Mouse (Mus musculus) embryonic facial prominence, embryonic 14.5 days (tissue): ENCODE data around the gene H2-M10.2. TPM values are rescaled to one million over a fixed set of nuclear protein-coding genes. Genes with fewer than 3 reads are reported as not detected.
A peak's percentile ranks its signal among the peaks of the same experiment; 100 is the strongest.

Experiments
- ATAC-seq: fragments of 200-750 bp; cut with Nextera tagmentation; 2 replicates; pipeline ENCODE4 v1.8.0; 2017; ENCODE audit warnings: low read depth, moderate number of reproducible peaks, moderate TSS enrichment
- DNase-seq: peaks from one replicate; pipeline ENCODE4 v3.0.0-alpha.2; 2015; ENCODE audit warnings: low spot score
- H3K27ac ChIP-seq: fragments of 300-500 bp; sonication (generic); replicated peaks from 2 replicates; pipeline ENCODE4 v1.5.1; 2014; ENCODE audit warnings: low read depth, mild to moderate bottlenecking, low read length, moderate library complexity
- H3K27me3 ChIP-seq: fragments of 300-500 bp; sonication (generic); replicated peaks from 2 replicates; pipeline ENCODE4 v1.6.1; 2014; ENCODE audit warnings: low read length; ENCODE audit not compliant: control insufficient read depth, insufficient read depth
- H3K36me3 ChIP-seq: fragments of 300-500 bp; sonication (generic); 2 replicates; pipeline ENCODE4 v1.6.1; 2014; ENCODE audit warnings: low read length, mixed read lengths; ENCODE audit not compliant: control insufficient read depth, insufficient read depth
- H3K4me1 ChIP-seq: fragments of 300-500 bp; sonication (generic); 2 replicates; pipeline ENCODE4 v1.6.1; 2014; ENCODE audit warnings: antibody characterized with exemption, low read length; ENCODE audit not compliant: control insufficient read depth, insufficient read depth
- H3K4me2 ChIP-seq: fragments of 300-500 bp; sonication (generic); 2 replicates; pipeline ENCODE4 v1.6.1; 2014; ENCODE audit warnings: low read depth, mild to moderate bottlenecking, low read length, moderate library complexity, mixed read lengths
- H3K4me3 ChIP-seq: fragments of 300-500 bp; sonication (generic); 2 replicates; pipeline ENCODE4 v1.5.1; 2014; ENCODE audit warnings: low read depth, mild to moderate bottlenecking, low read length
- H3K9ac ChIP-seq: fragments of 300-500 bp; sonication (generic); 2 replicates; pipeline ENCODE4 v1.6.1; 2014; ENCODE audit warnings: low read depth, mild to moderate bottlenecking, low read length, moderate library complexity, mixed read lengths
- H3K9me3 ChIP-seq: fragments of 300-500 bp; sonication (generic); 2 replicates; pipeline ENCODE4 v1.6.1; 2016; ENCODE audit warnings: low read length; ENCODE audit not compliant: control insufficient read depth
- WGBS: fragments of 180-500 bp; shearing (Covaris S2); extraction: QIAGEN DNeasy Blood & Tissue Kit; methylation state at CpG from one replicate; pipeline ENCODE4 v1.1.7; 2014; 5-methylcytosine and 5-hydroxymethylcytosine counted together
- polyA plus RNA-seq: library from polyadenylated mRNA; unstranded; fragments of >200 nt; fragmentation: Nextera tagmentation; extraction: Ambion mirVana; gene quantifications from 2 replicates; pipeline ENCODE4 v1.2.1, GENCODE M21; 2014

H2-M10.2 gene
- polyA plus RNA-seq, 1 experiment from 2014 or later = not detected

- H3K4me3 ChIP-seq = no peak overlapping the region
- WGBS = 93% methylated on average over 4 of the region's 4 CpGs
- H3K4me1 ChIP-seq = peaks cover 14% of the 10 kb centered on the region
- no peak overlapping the region for H3K4me2 ChIP-seq
- ATAC-seq = no peak
- no peaks in the 10 kb centered on the region for H3K9me3 ChIP-seq
- no peak overlapping the region for H3K9ac ChIP-seq
- peaks cover 41% of the 10 kb centered on the region for H3K36me3 ChIP-seq
- no peak for DNase-seq
- no peak overlapping the region for H3K27ac ChIP-seq
- H3K27me3 ChIP-seq = no peaks in the 10 kb centered on the region
Measured at GRCm38 (mm10) chr17:36274776-36275175, 11.5 kb downstream of the H2-M10.2 start.

GRCm38 (mm10) chr17:36273796-36274195, 12.5 kb downstream of the H2-M10.2 start:
- no peaks in the 10 kb centered on the region for H3K9me3 ChIP-seq
- 88% methylated on average over 4 of the region's 4 CpGs for WGBS
- no peak overlapping the region for H3K27ac ChIP-seq
- H3K4me1 ChIP-seq = peaks cover 14% of the 10 kb centered on the region
- no peak overlapping the region for H3K4me3 ChIP-seq
- no peaks in the 10 kb centered on the region for H3K27me3 ChIP-seq
- peaks cover 32% of the 10 kb centered on the region for H3K36me3 ChIP-seq
- DNase-seq (no peak), ATAC-seq (no peak)
- peak overlapping the region; percentile 23; the same call in 1 of the 2 replicates for H3K4me2 ChIP-seq
- H3K9ac ChIP-seq = no peak overlapping the region

GRCm38 (mm10) chr17:36272643-36273366, 13.5 kb downstream of the H2-M10.2 start:
- Histone ChIP-seq H3K27ac (no peak overlapping the region), H3K4me3 (peak overlapping the region; percentile 90), H3K27me3 (no peaks in the 10 kb centered on the region), H3K4me1 (peaks cover 14% of the 10 kb centered on the region), H3K9ac (peak overlapping the region; percentile 98), H3K4me2 (peak overlapping the region; percentile 94), H3K36me3 (peaks cover 33% of the 10 kb centered on the region), H3K9me3 (no peaks in the 10 kb centered on the region)
- ATAC-seq (no peak), DNase-seq (no peak)
- 87% methylated on average over 9 of the region's 9 CpGs for WGBS

GRCm38 (mm10) chr17:36271586-36272256, 14.6 kb downstream of the H2-M10.2 start, which contains the start of gene Trim39:
Trim39 (minus strand) TSS chr17:36272247.
- Histone ChIP-seq H3K36me3 (peaks cover 43% of the 10 kb centered on the region), H3K9me3 (no peaks in the 10 kb centered on the region), H3K4me1 (peaks cover 14% of the 10 kb centered on the region), H3K4me3 (peak within 1 kb of the TSS; percentile 90), H3K4me2 (peak within 1 kb of the TSS; percentile 94), H3K9ac (peak within 1 kb of the TSS; percentile 98), H3K27me3 (no peaks in the 10 kb centered on the region), H3K27ac (peak within 1 kb of the TSS; percentile 94)
- ATAC-seq = peak; percentile 87
- 2% methylated on average over 24 of the region's 43 CpGs for WGBS
- DNase-seq = peak; percentile 91

- WGBS = 0% methylated on average over 18 of the region's 84 CpGs
- peaks cover 14% of the 10 kb centered on the region for H3K4me1 ChIP-seq
- ATAC-seq (peak; percentile 95), DNase-seq (peak; percentile 93)
- H3K27ac ChIP-seq = peak overlapping the region; percentile 94
- no peaks in the 10 kb centered on the region for H3K9me3 ChIP-seq
- H3K4me2 ChIP-seq = peak overlapping the region; percentile 94
- peak overlapping the region; percentile 90 for H3K4me3 ChIP-seq
- H3K9ac ChIP-seq = peak overlapping the region; percentile 98
- no peaks in the 10 kb centered on the region for H3K27me3 ChIP-seq
- H3K36me3 ChIP-seq = peaks cover 43% of the 10 kb centered on the region
Measured at GRCm38 (mm10) chr17:36270956-36271585, 15.2 kb downstream of the H2-M10.2 start.

GRCm38 (mm10) chr17:36265834-36266233, 20.5 kb downstream of the H2-M10.2 start:
- Histone ChIP-seq H3K27ac (no peak overlapping the region), H3K27me3 (no peaks in the 10 kb centered on the region), H3K9ac (no peak overlapping the region), H3K4me2 (no peak overlapping the region), H3K4me1 (no peaks in the 10 kb centered on the region), H3K4me3 (no peak overlapping the region), H3K9me3 (no peaks in the 10 kb centered on the region), H3K36me3 (peaks cover 77% of the 10 kb centered on the region)
- 79% methylated on average over 5 of the region's 5 CpGs for WGBS
- DNase-seq (no peak), ATAC-seq (no peak)

GRCm38 (mm10) chr17:36264273-36264925, 21.9 kb downstream of the H2-M10.2 start:
- Histone ChIP-seq H3K36me3 (peaks cover 91% of the 10 kb centered on the region), H3K4me2 (no peak overlapping the region), H3K4me1 (no peaks in the 10 kb centered on the region), H3K4me3 (no peak overlapping the region), H3K9me3 (no peaks in the 10 kb centered on the region), H3K27ac (no peak overlapping the region), H3K27me3 (no peaks in the 10 kb centered on the region), H3K9ac (no peak overlapping the region)
- no peak for ATAC-seq
- no peak for DNase-seq
- whole genome bisulfite sequencing = 88% methylated on average over 3 of the region's 3 CpGs

GRCm38 (mm10) chr17:36261511-36262166, 24.7 kb downstream of the H2-M10.2 start:
- DNase-seq = no peak
- Histone ChIP-seq H3K9me3 (no peaks in the 10 kb centered on the region), H3K36me3 (peaks cover 81% of the 10 kb centered on the region), H3K9ac (no peak overlapping the region), H3K4me1 (no peaks in the 10 kb centered on the region; the same call in 1 of the 2 replicates), H3K4me2 (no peak overlapping the region), H3K27ac (no peak overlapping the region), H3K4me3 (no peak overlapping the region), H3K27me3 (no peaks in the 10 kb centered on the region)
- no peak for ATAC-seq
- 95% methylated on average over 9 of the region's 9 CpGs for WGBS
